Mouse (Mus musculus): ENCODE data around the gene Olfr859.
"Not testable (repeated sequence)": the region's sequence is repeated elsewhere in the genome, so short reads cannot be mapped to it uniquely, and the experiment has no call there.

Olfr859 gene

DNA sequence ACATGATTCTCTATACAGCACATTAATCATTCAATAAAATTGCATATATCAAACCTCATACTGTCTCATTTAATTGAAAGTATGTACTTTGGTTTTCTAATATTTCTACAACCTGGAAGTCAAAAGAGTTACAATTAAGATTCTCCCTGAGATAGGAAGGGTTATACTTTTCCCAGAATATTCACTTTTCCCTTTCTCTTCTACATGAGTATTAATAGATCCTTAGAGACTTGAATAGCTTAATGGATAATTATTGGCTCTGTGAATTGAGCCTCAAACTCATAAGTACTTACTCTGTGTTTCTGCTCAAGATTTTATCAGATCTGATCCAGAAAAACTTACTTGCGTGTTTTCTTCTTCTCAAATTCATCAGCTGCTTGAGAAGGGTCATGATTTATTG, at the start of gene Olfr859:
Gene Olfr859, plus strand, starts transcription at position 301 of the 400 bp plus-strand sequence.
- not testable (repeated sequence) for DNase-seq (ENCODE audit: low spot score)

DNA sequence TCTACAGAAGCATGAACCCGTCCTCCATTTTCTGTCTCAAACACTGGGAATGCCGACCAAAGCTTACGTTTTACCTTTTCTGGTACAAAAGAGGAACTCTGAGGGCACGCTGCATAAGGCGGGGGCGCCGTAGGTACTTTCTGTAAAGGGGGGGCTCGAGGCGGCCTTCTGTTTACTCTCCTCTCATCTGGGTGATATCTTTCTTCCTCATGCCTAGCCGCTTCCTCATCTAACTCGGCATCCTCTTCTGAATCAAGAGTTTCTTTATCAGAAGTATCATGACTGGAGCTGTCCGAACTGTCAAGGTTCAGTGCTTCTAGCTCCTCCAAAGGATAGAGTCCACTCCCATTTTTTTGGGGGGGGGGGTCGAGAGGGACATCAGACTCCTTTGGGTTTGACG, 35.6 kb upstream of the Olfr859 start:
- no peak for DNase-seq (ENCODE audit: low spot score)

DNA sequence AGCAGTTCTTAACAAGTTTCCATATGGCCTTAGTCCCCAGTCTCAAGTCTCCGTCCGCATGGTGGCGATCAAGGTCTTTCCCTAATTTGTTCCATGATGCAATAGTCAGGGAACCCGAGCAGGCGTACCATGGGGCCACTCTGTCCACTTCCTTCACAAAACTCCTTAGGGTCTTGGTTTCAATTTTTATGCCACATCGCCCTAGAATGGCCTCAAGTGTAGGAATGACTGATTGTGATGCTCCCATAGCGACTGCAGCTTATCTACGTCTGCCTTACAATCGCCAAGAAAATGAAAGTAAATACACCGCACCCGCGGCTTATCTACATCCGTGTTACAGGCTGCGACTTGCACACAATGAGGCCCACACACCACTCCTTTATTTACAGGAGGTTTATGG, 35.0 kb upstream of the Olfr859 start:
- DNase-seq (ENCODE audit: low spot score) = no peak

- DNase-seq (ENCODE audit: low spot score) = no peak
These were observed 24.7 kb upstream of the Olfr859 start, which contains the start of gene Olfr58 for GRCm38 (mm10) chr9:19779983-19780382. TSS of gene Olfr58 (plus strand) at chr9:19780283.

DNA sequence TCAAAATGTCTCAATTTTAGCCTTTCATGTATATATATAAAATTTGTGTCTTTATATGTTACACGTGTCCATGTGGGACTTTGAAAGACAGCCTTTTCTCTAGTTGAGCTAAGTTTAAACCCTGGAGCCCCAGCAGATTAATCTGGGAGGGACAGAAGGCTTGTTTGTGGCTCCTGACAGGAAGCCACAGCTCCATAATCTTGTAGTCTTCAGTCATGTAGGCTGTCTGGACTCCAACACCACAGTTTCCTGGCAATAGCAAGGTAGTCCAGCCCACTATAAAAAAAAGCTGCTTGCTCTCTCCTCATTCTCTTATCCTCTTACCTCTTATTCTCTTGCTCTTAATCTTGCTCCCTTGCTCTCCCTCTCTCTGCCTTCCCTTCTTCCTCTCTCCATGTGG, 1.7 kb upstream of the Olfr859 start:
- DNase-seq (ENCODE audit: low spot score) = no peak

- DNase-seq (ENCODE audit: low spot score) = no peak
These were observed 44.9 kb downstream of the Olfr859 start, which contains the start of gene Olfr860 for GRCm38 (mm10) chr9:19849647-19850046. TSS of gene Olfr860 (minus strand) at chr9:19849747.
